Mouse (Mus musculus) spleen, embryonic (tissue): ENCODE data around the gene Nol6.
"Not testable (repeated sequence)": the region's sequence is repeated elsewhere in the genome, so short reads cannot be mapped to it uniquely, and the experiment has no call there.

ENCODE experiments used
- CTCF ChIA-PET: fragments of 350-600 bp; sonication (Branson Sonifier 250); formaldehyde crosslinking; loops from one replicate; lab custom pipeline; 2022; lab: Charles Lee

Nol6 gene

DNA sequence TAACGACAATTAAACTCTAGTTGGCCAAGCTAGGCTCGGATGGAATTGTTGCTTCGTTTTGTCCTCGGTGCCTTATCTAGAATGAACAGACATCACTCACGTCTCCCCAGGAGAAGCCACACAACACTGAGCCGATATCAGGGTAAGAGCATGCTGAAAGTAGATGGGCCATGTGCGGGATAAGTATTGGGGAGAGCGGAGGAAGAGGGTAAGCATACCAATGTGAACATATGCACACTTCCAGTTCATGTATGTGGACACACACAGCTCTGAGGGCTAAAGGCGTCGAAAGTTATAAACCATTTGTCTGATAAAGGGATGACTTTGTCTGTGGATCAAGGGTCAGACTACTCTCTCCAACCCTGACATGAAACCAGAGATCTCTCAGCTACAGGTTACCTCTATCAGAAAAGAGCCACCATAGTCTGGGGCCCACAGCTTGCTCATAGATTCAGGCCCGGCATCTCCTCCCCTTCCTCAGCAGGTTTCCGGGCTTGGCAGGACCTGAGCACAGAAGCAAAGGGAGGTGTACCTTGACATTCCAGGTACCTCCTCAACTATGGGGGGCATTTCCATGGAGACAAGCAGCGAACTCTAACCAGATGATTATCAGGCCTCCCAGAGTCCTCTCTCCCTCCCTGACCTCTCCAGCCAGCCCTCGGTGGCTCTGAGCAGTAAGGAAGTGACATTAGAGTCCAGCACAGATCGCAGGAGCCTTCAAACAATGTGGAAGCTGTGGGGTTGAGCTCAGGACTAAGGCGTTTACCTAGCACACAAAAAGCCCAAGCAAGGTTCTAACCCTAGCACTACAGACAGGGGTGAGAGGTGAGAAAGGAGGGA lies 36.6 kb downstream of the Nol6 start:
- CTCF ChIA-PET, result interaction anchor here (0.6 kb wide), 1 partner anchor 37 kb away, joined by 3 read pairs; no protein-coding TSS in a partner anchor

DNA sequence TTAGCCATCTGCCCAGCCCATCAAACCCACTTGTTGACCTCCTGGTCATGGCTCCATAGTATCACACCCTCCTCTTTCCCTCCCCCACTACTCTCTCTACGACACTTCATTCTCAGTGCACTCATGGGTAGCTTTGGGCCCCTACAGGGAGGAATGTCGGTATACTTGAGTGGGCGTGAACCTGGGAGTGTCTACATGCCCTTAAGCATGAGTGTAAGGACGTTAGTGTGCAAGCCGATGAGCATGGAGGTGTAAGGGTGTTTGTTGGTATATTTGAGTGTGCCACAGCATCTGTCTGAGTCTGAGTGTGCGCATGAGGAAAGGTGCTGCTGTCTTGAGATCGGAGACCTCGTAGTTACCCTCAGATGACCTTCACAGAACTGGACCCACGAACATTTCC lies 37.3 kb downstream of the Nol6 start:
- CTCF ChIA-PET, result interaction anchor here (0.6 kb wide), 1 partner anchor 785 kb away, joined by 8 read pairs; no protein-coding TSS in a partner anchor

DNA sequence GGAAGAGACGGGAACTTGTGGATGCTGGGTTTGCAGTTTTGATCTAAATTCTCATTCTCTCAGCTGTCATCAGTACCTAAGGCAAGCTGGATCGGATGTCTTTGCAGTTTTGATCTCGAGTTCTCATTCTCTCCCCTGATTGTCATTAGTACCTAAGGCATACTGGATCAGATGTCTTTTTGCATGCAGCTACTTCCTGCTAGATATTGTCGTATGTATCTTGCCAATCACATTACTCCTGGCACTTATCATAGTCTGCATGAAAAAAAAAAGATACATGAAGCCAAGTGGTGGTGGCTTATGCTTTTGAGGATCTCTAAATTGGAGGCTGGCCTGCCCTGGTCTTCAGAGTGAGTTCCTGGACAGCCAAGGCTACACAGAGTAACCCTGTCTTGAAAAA lies 39.4 kb downstream of the Nol6 start:
- CTCF ChIA-PET, result no interaction called here

DNA sequence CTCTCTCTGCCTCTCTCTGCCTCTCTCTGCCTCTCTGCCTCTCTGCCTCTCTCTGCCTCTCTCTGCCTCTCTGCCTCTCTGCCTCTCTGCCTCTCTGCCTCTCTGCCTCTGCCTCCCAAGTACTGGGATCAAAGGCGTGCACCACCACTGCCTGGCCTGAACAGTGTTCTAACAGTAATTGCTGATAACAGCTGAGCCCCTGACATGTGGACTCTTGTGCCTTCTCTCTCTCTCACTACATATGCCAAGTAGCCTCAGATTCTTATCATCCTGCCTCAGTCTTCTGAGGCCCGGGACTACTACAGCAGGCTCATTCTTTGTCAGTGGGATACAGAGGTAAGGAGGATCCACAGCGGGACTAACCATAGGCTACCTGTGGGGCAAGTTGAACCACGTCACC lies 41.5 kb downstream of the Nol6 start:
- CTCF ChIA-PET, result not testable (repeated sequence)

DNA sequence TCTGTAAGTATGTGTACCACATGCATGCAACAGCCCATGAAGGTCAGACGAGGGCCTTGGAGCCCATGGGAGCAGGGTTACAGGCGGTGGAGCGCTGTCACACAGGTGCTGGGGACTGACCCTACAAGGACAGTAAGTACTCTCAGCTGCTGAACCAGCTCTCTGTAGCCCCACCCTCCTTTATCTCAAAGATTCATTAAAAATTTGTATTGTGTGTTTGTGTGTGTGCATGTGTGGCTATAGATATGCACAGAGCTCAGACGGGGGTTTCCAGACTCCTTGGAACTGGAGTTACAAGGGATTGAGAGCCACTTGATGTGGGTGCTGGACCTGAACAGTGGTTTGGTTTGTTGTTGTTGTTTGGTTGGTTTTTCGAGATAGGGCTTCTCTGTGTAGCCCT lies 42.5 kb downstream of the Nol6 start:
- CTCF ChIA-PET, result no interaction called here

DNA sequence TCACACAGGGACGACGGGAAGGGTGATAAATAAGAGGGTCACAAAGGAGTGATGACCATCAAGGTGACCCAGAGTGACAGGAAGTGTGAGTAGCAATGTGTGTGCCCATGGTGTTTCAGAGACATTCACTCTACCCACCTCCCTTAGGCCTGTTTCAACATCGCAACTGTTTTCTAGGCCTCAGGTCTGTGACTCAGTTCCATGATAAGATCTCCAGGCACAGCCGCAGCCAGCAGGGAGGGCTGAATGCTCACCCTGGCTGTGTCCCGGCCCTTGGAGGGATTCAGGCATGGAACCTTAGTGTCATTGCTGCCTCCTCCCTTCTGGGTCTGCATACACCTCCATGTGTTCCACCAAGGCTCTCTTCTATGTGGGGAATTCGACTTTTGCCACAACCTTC lies 45.5 kb downstream of the Nol6 start:
- CTCF ChIA-PET, result no interaction called here

DNA sequence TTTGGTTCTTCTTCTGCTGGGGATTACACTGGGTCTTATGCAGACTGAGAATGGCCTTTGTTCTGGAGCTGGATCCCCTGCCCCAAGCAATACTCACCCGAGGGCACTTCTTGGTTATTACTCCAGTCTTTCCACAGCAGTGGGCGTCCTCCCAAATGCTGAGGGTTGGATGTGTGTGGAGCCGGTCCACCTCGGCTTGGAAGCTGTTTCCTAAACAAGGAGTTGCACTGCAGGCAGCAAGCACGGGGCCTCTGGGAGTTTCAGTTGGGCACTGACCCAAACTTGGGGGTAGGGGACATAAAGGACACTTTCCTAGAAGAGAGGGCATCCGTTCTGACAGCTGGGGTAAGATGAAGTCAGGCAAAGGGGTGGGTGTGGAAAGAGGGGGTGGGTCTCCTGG lies 49.8 kb downstream of the Nol6 start:
- CTCF ChIA-PET, result interaction anchor here (0.6 kb wide), 1 partner anchor 402 kb away, joined by 9 read pairs; no protein-coding TSS in a partner anchor

DNA sequence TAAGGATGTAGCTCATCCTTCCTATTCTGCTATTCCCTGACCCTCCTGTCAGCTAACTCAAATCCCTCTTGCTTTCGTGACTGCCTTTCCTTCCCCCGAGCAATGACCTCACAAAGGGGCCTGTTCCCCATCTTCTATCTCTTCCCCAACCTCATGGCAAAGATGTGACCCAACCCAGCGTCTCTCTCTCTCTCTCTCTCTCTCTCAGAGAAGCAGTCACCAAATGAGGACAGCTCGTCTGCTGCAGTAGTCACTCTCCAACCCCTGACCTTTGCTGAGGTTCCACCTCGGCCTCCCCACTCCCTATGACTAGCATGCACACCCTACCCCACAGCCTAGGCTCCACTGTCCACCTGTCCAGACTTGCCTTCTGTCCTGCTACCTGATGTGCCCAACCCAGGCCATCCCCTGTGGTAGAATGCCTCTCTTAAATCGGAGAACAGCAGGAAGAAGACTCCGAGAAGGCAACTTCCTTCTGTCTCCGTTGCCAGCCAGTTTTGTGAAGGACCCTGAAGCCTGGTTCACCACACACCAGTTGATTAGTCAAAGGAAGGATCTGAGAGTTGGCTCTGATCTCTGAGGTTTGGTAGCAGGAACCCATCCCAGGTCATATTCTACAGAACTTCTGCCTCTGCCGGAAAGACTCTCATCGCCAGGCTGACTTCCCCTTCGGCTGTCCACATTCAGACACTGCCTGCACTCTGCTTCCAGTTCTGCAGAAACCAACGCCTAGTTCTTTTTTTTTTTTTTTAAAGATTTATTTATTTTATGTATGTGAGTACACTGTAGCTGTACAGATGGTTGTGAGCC lies 51.0 kb downstream of the Nol6 start:
- CTCF ChIA-PET, result no interaction called here

DNA sequence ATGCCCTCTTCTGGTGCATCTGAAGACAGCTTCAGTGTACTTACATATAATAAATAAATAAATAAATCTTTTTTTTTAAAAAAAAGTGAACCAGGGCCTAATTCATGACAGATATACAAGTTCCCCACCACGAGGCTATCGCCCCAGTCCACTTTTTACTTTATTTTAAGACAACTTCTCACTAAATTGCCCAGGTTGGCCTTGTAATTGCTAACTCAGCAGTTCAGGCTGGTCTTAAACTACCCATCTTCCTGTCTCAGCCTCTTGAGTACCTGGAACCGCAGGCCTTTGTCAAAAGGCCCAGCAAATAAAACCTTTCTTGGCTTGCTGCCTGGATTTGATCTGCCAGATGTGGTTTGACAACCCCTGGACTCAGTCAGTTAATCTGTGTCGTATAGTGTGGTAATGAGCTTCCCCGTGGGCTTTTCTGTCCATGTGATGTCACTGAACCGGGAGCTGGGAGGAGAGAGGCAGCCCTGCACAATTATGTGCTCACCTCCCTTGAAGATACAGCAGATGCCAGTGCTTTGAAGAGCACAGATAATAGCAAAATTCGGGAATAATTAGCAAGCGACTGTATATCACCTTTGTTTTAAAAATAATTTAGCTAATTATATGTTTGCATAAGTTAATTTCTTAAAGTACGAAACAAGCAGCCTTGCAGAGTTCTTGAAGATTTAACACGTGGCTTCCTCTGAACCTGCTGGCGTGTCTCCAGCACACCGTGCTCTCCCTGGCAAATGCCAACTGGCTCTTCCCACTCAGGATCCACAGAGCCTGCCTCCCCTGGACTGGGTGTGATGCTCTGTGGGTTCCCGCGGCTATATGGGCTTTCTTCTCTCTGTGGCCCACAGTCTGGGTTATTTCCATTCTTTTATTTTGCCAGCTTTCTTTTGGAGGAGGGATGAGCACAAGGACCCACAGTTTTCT lies 52.5 kb downstream of the Nol6 start:
- CTCF ChIA-PET, result no interaction called here

DNA sequence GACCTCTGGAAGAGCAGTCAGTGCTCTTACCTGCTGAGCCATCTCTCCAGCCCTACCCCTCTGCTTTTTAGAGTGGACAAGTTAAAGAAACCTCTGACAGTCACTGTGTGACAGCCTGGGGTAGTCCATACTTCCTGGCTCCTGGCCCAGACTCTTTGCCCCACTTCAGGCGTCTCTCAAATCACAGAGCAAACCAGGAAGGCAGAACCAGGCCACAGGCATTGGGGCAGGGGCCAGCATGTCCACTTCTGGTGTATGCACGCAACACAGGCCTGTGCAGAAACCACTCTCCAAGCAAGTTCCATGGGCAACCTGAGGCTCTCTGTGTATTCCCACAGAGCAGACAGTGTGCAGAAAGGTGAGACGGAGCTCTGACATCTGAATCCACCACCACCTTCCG lies 59.1 kb downstream of the Nol6 start:
- CTCF ChIA-PET, result no interaction called here
